Mouse (Mus musculus): Measurements from ENCODE around the gene Ube2f.

The Ube2f gene

DNA sequence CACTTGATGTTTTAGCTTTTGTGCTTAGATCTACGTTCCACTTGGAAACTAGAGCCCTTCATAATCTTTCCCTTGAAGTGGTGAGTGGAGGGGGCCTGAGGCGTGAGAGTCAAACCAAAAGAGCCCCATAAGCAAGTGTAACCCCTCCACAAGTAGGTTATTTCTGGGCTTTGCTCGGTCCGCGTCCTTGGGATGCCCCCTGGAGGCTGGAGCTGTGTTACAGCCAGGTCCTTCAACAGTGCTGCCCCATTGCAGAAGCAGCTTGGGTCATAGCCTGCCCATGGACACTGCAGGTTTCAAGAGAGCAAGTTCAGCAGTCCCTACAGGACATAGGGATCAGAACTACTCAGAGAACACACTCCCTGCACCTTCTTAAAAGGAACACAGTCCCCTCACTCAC is 11.0 kb upstream of the Ube2f start:
- peak; percentile 53 for DNase-seq

DNA sequence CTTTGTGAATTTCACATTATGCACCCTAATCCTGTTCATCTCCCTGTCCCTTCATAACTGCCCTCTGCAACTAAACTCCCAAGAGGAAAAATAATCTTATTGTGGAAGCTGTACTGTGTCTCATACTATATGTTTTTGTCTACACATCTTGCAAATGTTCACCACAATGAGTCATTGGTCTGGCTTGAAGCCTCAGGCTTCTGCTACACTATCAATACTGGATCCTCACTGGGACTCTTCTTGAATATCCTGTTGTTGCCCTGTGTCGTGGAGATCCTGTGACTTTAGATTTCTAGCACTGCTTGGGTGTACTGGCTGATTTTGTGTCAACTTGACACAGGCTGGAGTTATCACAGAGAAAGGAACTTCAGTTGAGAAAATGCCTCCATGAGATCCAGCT is 10.3 kb upstream of the Ube2f start:
- DNase-seq, result no peak

DNA sequence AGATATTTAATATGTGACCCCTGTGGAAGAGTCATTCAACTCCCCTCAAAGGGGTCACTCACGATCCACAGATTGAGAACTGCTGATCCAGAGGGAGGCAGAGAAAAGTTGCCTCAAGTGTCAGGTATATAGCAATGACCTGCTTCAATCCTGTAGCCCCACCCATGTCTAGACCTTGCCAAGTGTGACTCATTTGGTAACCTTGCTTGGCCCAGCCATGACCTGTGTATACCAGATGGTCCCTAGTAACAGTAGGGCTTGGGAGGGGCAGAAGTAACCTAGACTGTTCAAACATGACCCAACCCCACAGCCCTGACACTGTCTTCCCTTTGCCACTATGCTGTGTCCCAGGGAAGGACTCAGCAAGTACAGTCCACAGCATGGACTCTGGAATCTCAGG is 9.4 kb upstream of the Ube2f start:
- no peak for DNase-seq

DNA sequence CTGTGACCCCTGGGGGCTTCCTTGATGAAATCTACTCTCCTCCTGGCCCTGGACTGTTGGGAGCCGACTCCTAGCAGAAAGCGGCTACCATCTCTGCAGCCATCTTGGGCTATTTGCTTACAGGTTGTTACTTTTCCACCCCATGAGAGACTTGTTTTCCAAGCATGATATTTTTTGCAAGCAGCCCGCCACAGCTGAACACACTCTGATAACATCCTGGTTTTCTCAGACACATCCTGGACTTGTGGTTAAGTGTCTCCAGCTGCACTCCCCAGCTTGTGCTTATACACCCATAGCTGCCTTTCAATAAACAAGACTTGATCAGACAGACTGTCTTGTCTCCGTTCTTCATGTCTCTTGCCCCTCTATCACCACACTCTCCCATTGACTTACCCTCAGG is 8.9 kb upstream of the Ube2f start:
- DNase-seq, result no peak

DNA sequence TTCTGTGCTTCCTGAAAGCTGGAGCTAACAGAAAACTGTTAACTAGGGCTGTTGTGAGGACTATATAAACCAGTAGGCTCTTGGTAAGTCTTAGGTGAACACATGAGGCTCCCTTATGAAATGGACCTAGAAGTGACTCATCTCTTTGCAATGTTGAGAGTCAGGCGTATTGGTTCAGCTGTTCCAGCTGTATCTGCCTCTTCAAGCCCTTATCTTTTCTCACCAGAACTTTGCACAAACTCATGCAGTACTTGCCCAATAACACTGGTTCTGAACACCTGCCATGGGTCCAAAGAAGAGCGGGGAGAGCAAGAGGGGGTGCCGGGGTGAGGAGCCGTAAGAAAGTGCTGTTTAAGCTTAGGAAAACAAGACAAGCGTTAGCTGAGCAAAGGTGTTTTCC is 1.9 kb upstream of the Ube2f start:
- no peak for DNase-seq

DNA sequence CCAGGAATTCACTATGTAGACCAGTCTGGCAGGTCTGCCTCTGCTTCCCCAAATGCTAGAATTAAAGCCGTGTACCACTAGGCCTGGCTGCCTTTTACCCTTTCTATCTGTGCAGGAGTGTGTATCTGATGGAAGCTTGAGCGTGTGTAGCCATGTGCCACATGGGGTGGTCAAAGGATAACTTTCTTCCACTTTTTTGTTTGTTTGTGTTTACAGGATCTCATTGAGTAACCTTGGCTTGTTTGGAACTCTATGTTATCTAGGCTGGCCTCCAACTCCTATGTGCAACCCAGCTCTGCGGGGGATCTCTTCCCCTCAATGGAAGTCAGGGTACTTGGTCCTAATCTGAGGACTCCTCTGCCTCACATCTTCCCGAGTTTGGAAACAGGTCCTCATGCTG is 1.1 kb upstream of the Ube2f start:
- DNase-seq, result no peak

DNA sequence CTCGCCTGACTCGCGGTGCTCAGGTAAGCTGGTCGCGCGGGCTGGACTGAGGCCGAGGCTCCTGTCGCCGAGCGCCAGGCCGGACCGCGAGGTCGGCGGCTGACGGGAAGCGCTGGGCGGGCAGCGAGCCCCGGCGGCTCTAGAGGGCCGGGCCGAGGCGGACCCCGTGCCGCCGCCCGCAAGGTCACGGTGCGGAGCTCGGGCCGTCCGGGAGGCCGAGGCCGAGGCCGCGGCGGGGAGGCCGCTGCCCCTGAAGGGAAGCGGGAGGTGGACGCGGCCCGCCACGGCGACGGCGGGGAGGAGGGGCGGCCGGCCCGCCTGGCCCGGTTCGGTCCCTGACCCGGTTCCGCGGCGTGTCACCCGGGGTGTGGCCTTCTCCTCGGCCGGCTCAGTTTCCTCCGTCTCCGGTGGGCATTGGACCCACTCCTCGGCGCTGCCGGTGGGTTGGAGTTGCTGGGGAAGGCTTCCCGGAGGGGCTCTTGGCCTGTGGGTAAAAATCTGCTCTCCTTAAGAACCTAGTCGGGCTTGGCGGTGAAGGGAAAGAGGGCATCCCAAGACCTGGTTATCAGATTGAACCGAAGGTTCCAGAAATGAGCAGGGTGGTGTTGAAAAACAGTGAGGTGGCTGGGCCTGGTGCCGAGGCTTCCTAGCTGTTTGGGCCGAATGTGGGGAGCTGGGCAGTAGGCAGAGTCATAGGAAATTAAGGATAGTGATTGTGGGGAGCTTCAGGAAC is 477 bp downstream of the Ube2f start:
- peak; percentile 22 for DNase-seq

DNA sequence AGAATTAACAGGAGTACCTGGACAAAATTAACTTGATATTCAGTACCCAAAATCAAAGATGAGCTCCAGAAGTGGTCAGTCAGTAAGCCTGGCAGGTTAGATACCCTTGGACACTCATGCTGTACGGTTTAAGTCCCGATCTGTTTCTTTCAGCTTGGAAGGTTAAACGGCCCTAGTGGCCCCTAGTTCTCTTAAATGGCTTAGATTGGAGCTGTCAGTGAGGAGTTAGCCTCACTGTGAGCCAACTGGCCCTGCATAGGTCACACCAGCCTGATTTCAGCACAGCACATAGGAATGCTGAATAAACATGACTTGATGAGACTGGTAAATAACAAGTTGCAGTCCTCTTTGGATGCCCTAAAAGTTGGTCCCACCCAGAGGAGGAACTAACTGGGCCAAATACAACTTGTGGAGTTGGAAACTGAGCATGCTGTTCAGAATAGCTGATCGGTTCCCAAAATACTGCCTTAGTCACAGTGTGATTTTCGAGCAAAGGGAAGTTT is 1.1 kb downstream of the Ube2f start:
- DNase-seq, result no peak

DNA sequence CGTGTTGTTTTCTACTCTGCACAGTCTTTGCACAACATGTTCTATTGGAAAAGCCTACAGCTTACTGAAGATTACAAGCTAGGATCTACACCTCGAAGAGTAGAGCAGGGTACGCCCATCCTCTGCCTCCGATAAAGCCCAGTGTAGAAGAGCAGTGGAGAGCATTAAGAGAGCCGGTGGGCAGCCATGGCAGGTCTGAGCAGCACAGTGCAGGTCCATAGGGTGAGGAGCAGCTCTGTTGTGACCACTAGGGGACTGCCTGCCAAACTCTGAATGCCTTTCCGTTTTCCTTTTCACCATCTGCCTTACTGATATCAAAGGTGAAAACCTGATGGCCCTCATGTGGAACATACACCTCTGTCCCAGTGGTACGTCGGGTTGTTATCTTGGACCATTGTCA is 1.8 kb downstream of the Ube2f start:
- DNase-seq, result peak; percentile 26

DNA sequence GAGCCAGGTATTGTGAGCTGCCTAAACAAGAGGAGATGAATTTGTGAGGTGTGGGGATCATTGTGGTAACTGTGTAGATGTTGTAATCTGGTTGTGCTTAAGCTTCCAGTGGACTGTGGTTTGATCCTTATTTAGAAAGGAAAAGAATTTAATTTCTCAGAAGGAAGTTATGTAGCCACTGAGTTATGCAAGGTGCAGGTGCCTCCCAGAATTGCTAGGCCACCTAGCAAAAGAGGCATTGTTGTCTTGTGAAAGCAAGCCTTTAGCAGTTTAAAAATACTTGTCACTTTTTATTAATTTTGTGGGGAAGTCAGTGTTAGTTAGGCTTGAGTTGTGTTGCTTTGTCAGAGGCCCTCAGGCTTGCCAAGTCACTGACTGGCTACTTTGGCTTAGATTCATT is 7.8 kb downstream of the Ube2f start:
- DNase-seq, result no peak

DNA sequence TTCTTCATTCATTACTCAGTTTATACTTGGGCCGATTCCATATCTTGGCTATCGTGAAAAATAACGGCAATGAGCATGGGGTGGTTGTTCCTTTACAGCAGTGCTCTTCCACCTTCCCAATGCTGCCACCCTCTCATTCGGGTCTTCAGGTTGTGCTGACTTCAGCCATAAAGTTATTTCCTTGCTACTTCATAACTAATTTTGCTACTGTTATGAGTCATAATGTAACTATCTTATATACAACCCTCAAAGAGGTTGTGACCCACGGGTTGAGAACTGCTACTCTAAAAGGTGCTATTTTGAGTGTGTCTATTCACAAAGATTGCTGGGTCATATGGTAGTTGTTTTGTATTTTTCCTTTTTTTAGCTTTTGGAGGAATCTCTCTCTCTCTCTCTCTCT is 9.7 kb downstream of the Ube2f start:
- no peak for DNase-seq

DNA sequence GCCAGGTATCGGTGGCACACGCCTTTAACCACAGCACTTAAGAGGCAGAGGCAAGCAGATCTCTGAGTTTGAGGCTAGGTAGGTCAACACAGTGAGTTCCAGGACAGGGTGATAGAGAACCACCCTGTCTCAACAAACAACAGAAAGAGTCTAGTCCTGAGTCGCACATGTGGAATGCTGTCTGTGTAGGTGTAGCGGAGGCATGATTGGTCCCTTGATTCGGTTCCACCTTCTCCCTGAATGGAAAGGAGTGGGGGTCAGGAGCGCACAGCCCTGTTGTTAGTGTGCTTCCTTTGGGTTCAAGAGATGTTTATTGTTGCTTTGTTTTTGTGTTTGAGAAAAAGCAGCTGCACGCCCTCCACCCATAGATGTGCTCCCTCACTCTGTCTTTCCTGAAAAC is 12.4 kb downstream of the Ube2f start:
- no peak for DNase-seq

DNA sequence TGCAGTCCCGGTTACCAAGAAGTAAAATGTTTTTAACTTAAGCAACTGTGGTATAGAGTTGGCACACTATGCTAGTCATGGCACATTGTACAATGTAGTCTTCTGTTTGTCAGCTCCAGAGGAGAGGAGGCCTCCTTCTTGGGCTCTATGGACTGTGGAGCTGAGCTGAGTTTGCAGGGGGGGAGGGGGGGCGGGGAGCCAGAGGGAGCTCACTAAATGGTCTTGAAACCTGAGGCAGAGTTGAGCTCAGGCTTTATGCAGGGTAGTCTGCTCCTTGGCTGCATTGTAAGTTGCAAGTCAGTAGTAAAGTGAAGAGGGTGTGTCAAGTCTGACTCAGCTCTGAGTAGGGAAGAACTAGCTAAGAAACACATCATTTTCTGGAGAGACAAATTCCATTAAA is 22.2 kb downstream of the Ube2f start:
- no peak for DNase-seq

DNA sequence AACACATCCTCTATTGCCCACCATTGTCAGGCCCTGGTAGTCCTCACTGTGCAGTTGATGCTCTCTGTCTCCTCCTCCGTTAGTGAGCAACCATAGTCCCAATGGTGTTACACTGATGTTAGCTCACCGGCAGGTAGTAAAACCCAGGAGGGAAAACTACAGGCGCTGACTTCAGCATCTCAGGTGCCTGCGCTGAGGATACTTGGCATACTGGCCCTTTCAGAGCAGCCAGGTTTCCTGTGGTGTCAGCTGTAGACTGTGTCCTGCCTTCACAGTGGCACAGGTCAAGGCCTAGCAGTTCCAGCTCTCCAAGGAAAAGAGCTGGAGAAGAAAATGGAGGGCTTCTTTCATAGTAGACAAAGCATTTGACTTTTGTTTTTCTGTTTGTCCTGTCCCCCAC is 26.5 kb downstream of the Ube2f start:
- no peak for DNase-seq

DNA sequence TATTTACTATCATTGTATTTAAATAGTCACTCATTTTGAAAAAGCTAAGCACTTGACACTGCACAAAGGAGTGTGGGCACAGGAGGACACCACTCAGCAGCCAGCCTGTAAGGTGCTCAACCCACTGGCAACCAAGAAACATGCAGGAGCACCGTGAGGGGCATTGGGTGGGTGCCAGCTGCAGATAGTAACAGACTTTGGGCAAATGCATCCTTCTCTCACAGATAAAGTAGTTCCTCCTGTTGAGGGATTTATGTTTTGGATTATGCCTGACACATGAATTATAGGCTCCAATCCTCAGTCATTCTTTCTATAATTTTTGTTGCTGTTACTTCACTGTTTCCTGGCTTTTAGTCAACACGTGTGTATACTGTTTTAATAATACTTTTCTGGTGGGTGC is 27.4 kb downstream of the Ube2f start:
- no peak for DNase-seq

DNA sequence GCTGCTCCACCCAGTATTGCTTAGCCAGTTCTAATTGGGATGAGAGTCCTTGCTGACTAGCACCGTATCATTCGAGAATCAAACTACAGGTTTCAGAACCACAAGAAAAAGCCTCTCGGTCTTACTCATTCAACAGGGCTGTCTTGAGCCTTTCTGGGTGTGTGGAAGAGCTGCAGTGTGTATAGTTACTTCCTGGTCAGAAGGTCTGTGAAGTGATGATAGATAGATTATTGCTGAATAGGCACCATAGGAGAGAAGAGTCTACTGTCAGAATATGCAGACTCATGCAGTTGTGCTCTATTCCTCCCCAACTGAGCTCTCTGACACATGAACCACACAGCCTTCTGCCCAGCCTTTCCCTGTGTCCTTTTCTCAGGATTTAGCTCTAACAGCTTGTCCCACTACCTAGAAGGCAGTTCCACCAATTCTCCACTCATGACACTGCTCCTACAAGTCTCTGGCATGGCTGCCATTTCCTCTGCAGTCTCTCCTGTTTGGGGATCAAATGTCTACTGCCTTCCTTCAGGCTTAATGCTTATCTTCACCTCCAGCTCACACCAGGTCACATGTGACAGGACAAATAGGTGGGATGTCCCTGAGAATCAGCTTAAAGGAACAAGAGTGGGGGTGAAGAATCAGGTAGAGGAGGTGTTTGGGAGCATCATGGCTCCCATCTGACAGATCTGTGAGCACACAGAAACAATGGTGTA is 28.5 kb downstream of the Ube2f start:
- DNase-seq, result no peak

DNA sequence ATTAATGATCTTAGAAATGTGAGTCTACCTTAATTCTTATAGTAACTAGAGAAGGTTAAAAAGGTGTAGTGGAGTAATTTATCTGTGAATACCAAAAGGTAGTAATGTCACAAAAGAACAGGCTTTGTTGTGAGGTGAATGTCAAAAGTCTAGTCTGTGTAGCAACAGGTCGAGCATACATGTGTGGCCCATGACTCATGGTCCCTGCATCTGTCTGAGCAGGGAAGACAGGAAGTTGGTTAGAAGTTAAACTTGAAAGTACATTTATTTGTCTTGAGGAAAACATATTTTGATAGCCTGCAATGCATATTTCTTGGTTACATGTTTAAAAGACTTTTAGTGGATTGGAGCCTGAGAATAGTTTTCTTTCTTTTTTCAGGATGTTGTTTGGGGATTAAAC is 29.0 kb downstream of the Ube2f start:
- no peak for DNase-seq

DNA sequence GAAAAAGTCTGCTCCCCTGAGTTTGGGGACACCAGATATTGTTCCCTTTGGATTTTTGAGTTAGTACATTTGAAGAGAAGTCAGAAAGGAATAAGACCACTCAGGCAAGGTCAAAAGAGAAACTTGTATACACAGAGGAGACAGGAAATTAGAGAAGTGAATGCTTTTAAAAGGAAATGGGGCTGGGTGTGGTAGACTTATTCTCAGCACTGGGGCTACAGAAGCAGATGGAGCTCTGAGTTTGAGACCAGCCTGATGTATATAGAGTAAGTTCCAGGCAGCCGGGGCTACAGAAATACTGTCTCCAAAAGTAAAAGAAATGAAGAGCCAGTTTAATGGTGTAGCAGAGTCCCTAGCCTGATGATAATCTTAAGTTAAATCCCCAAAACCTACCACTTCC is 32.5 kb downstream of the Ube2f start:
- DNase-seq, result no peak

DNA sequence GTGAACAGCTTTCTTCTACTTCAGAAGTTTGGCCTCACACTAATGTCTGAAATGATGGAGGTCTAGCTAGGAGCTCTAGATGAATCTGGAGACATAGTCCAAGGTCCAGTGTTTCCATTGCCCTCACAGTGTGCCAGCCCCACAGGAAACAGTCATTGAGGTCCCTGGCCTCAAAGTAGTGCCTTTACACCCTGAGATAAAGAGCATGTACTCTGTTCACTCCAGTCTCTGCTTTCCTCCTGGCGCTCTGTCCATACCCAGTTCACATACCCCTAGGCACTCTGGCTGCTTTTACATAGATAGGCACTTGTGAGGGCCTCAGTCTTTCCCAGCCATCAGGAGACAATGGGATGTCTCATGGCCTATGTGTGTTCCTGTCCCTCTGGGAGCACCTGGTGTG is 39.3 kb downstream of the Ube2f start:
- DNase-seq, result no peak

DNA sequence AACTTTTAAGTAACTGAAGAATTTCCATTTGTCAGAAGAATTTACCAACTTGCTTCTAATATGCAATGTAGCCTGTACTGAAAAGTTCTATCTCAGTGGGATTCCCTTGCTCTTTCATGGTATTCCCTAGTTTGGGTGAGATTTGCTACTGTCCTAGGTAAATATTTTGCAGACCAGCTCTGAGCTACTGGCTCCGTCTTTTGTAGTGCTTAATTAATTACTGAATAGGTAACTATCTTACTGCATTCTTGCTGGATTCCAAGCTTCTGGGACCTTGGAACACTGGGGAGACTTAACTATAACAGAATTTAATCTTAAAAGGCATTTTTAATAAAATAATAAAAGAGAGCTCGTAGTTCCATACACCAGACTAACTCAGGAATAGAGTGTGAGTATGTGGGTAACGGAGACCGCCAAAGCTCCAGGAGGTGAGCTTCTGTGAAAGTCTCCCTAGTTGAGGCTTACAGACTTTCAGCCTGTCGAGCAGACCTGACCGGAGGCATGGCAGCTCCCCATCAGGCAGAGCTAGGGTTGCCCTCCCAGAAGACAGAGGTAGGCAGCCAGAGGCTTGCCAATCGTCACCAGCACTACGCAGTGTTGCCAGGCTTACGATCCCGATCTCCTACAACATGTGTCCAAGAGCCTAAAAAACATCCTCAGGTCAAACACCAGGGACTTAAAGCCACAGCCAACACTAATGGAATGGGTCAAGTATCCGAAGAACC is 42.2 kb downstream of the Ube2f start:
- no peak for DNase-seq

DNA sequence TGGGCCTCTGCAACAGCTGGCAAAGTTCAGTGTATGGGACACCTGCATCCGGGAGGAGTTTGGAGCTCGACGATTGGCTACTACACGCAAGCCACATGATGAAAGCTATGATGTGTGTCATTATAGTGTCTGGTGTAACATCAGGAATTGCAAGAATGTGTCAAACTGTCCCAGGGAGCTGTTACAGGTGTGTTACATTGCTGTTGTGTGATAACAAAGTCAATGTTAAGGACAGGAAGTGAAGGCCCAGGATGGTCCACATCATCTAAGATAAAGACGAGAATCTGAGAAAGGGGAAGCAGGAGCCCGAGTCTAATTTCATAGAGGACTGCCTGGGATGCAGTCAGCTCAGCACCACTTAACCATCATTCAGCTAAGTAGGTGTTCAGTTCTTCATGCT is 45.4 kb downstream of the Ube2f start:
- DNase-seq, result no peak

DNA sequence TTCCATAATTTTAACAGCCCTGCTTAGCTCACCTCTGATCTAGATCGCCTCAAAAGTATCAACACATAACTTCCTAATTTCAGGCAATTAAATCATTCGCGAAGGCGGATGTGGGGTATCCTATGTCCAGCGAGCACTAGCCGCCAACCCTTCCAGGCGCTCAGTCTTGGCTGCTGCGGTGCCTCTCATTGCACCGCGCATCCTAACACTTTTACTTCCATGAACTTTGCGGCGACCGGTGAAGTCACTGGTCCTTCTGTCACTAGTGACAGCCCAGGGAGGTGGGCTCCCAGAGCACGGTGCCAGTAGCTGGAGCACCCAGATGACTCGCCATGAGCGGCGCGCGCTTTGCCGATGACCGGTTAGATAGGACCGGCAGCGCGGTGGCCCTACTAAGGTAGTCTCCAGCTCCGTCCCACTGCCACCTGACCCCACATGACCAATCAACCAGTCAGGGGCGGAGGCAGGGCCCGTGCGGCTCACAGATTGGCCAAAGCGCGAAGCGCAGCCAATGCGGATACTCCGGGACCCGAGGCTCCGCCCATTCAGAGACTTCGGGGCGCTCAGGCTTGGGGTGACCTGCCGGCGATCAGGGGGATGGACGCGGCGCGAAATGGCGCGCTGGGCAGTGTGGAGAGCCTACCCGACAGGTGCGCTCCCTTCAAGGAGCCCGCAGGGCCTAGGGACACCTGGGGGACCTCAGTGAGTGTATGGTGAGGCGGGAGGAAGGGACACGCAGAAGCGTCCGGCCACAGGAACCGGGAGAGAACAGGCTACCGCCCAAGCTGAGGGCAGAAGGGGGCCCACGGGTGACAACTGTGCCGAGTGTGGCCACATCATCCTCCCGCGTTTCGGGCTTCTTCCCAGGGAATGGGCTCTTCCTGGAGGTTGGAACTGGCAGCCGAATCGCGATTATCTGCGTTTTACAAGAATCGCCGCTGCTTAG is 48.0 kb downstream of the Ube2f start, which contains the start of gene Scly:
Gene Scly, plus strand, starts transcription at position 540 of the 946 bp plus-strand sequence.
- DNase-seq, result peak; percentile 96

Data from embryo, embryonic 11 days (tissue).